Mouse (Mus musculus): ENCODE results near the gene Lpp. TPM values are rescaled to one million over a fixed set of nuclear protein-coding genes. Genes with fewer than 3 reads are reported as not detected.
A peak's percentile ranks its signal among the peaks of the same experiment; 100 is the strongest.

Gene Lpp
- total and polyA plus RNA-seq, 2 experiments from 2014 or later = 7.9 to 15.9 TPM

GRCm38 (mm10) chr16:24914393-24914751 lies 521.1 kb downstream of the Lpp start:
- DNase-seq (ENCODE audit: low spot score) = peak; percentile 91

GRCm38 (mm10) chr16:24915470-24915869 lies 522.2 kb downstream of the Lpp start:
- DNase-seq (ENCODE audit: low spot score) (no peak), ATAC-seq (ENCODE audit: low FRiP score) (no peak)
- no peak for TF ChIP-seq CTCF (IDR thresholded peaks at IDR 0.05)
- 0 out of 2 replicates have a peak, but pooled peaks cover 3% of the 10 kb centered on the region for H3K4me1 ChIP-seq (ENCODE audit: insufficient read depth, low read length)
- 93% methylated on average over 4 of the region's 4 CpGs for WGBS
- H3K9ac ChIP-seq (replicated peaks; ENCODE audit: low read length, poor library complexity, severe bottlenecking) = no peak overlapping the region
- no peak overlapping the region for H3K4me3 ChIP-seq (ENCODE audit: low read depth, low read length)
- no peaks in the 10 kb centered on the region for H3K36me3 ChIP-seq (ENCODE audit: insufficient read depth, low read length)
- no peaks in the 10 kb centered on the region for H3K27me3 ChIP-seq (ENCODE audit: insufficient read depth, low read length)
- H3K4me2 ChIP-seq (ENCODE audit: low read depth, low read length, poor library complexity, severe bottlenecking) = no peak overlapping the region
- H3K27ac ChIP-seq (ENCODE audit: low read depth, low read length) = no peak overlapping the region
- H3K9me3 ChIP-seq (ENCODE audit: low read length) = no peaks in the 10 kb centered on the region

More at GRCm38 (mm10) chr16:24914393-24914751, 521.1 kb downstream of the Lpp start:
- Histone ChIP-seq H3K4me2 (ENCODE audit: low read depth, low read length, poor library complexity, severe bottlenecking) (no peak overlapping the region), H3K27ac (ENCODE audit: low read depth, low read length) (no peak overlapping the region), H3K4me3 (ENCODE audit: low read depth, low read length) (no peak overlapping the region), H3K4me1 (ENCODE audit: insufficient read depth, low read length) (0 out of 2 replicates have a peak, but pooled peaks cover 3% of the 10 kb centered on the region), H3K27me3 (ENCODE audit: insufficient read depth, low read length) (no peaks in the 10 kb centered on the region), H3K36me3 (ENCODE audit: insufficient read depth, low read length) (no peaks in the 10 kb centered on the region), H3K9me3 (ENCODE audit: low read length) (no peaks in the 10 kb centered on the region), H3K9ac (replicated peaks; ENCODE audit: low read length, poor library complexity, severe bottlenecking) (no peak overlapping the region)
- WGBS = 36% methylated on average over 3 of the region's 3 CpGs
- no peak for TF ChIP-seq CTCF (IDR thresholded peaks at IDR 0.05)
- peak; percentile 66; the same call in 1 of the 2 replicates for ATAC-seq (ENCODE audit: low FRiP score)

- DNase-seq (ENCODE audit: low spot score) = no peak
- no peak for ATAC-seq (ENCODE audit: low FRiP score)
- whole genome bisulfite sequencing = 21% methylated on average over 11 of the region's 11 CpGs
These were observed 526.2 kb downstream of the Lpp start for GRCm38 (mm10) chr16:24919349-24920012.

DNA sequence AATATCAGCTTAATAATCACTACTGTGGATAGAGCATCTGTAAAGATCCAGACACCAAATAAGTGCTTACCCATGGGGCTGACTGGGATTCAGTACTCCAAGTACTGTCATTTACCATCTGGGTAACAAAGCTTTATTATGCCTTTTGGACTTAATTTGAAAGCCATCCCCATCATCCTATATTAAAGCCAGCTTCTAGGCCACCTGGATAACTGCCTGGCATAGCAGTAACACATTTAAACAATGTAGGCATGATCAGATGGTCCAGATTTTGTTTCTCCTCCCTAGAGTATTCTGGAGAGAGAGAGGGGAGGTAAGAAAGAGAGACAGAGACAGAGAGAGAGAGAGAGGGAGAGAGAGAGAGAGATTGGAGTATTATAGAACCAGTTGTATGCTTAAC lies 536.8 kb downstream of the Lpp start:
- Histone ChIP-seq H3K4me2 (ENCODE audit: low read depth, low read length, poor library complexity, severe bottlenecking) (no peak overlapping the region), H3K27me3 (ENCODE audit: insufficient read depth, low read length) (no peaks in the 10 kb centered on the region), H3K4me3 (ENCODE audit: low read depth, low read length) (no peak overlapping the region), H3K9me3 (ENCODE audit: low read length) (no peaks in the 10 kb centered on the region), H3K4me1 (ENCODE audit: insufficient read depth, low read length) (no peaks in the 10 kb centered on the region), H3K9ac (replicated peaks; ENCODE audit: low read length, poor library complexity, severe bottlenecking) (no peak overlapping the region), H3K36me3 (ENCODE audit: insufficient read depth, low read length) (no peaks in the 10 kb centered on the region), H3K27ac (ENCODE audit: low read depth, low read length) (no peak overlapping the region)
- ATAC-seq (ENCODE audit: low FRiP score) = no peak
- DNase-seq (ENCODE audit: low spot score) = no peak
- no peak for TF ChIP-seq CTCF (IDR thresholded peaks at IDR 0.05)

More at GRCm38 (mm10) chr16:24919349-24920012, 526.2 kb downstream of the Lpp start:
- no peak overlapping the region for H3K4me3 ChIP-seq (ENCODE audit: low read depth, low read length)
- no peaks in the 10 kb centered on the region for H3K9me3 ChIP-seq (ENCODE audit: low read length)
- no peaks in the 10 kb centered on the region for H3K36me3 ChIP-seq (ENCODE audit: insufficient read depth, low read length)
- H3K27ac ChIP-seq (ENCODE audit: low read depth, low read length) = no peak overlapping the region
- H3K4me2 ChIP-seq (ENCODE audit: low read depth, low read length, poor library complexity, severe bottlenecking) = peak overlapping the region; percentile 29
- TF ChIP-seq CTCF (IDR thresholded peaks at IDR 0.05) = no peak
- no peaks in the 10 kb centered on the region for H3K27me3 ChIP-seq (ENCODE audit: insufficient read depth, low read length)
- no peak overlapping the region for H3K9ac ChIP-seq (replicated peaks; ENCODE audit: low read length, poor library complexity, severe bottlenecking)
- H3K4me1 ChIP-seq (ENCODE audit: insufficient read depth, low read length) = no peaks in the 10 kb centered on the region

DNA sequence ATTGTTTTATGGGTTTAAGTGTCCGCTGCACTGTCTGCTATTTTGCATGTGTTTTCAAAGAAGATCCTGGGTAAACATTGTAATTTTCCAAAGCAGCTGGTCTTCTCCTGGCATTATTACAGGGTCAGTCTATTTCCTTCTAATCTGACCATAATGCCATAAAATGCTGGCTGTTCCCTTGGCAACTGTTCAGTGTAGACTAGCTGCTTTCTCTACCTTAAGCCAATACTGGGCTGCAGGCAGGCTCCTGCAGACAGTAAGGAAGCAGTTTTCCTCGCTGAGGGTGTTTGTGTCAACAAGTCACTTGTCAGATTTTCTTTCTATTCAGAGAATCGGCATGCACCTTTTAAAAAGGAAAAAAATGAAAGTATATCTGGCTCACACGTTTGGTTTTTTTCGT lies 537.3 kb downstream of the Lpp start:
- Histone ChIP-seq H3K27me3 (ENCODE audit: insufficient read depth, low read length) (no peaks in the 10 kb centered on the region), H3K9ac (replicated peaks; ENCODE audit: low read length, poor library complexity, severe bottlenecking) (no peak overlapping the region), H3K4me1 (ENCODE audit: insufficient read depth, low read length) (no peaks in the 10 kb centered on the region), H3K27ac (ENCODE audit: low read depth, low read length) (no peak overlapping the region), H3K4me3 (ENCODE audit: low read depth, low read length) (no peak overlapping the region), H3K36me3 (ENCODE audit: insufficient read depth, low read length) (no peaks in the 10 kb centered on the region), H3K4me2 (ENCODE audit: low read depth, low read length, poor library complexity, severe bottlenecking) (no peak overlapping the region), H3K9me3 (ENCODE audit: low read length) (no peaks in the 10 kb centered on the region)
- ATAC-seq (ENCODE audit: low FRiP score) = no peak
- WGBS = 49% methylated on average over 5 of the region's 5 CpGs
- peak; percentile 64 for DNase-seq (ENCODE audit: low spot score)
- no peak for TF ChIP-seq CTCF (IDR thresholded peaks at IDR 0.05)

GRCm38 (mm10) chr16:24932816-24933215 lies 539.5 kb downstream of the Lpp start:
- no peak overlapping the region for H3K27ac ChIP-seq (ENCODE audit: low read depth, low read length)
- no peaks in the 10 kb centered on the region for H3K36me3 ChIP-seq (ENCODE audit: insufficient read depth, low read length)
- H3K4me2 ChIP-seq (ENCODE audit: low read depth, low read length, poor library complexity, severe bottlenecking) = no peak overlapping the region
- ATAC-seq (ENCODE audit: low FRiP score) (no peak), DNase-seq (ENCODE audit: low spot score) (no peak)
- WGBS = 82% methylated on average over 3 of the region's 3 CpGs
- no peaks in the 10 kb centered on the region for H3K9me3 ChIP-seq (ENCODE audit: low read length)
- no peak overlapping the region for H3K4me3 ChIP-seq (ENCODE audit: low read depth, low read length)
- no peak overlapping the region for H3K9ac ChIP-seq (replicated peaks; ENCODE audit: low read length, poor library complexity, severe bottlenecking)
- TF ChIP-seq CTCF (IDR thresholded peaks at IDR 0.05) = no peak
- no peaks in the 10 kb centered on the region for H3K27me3 ChIP-seq (ENCODE audit: insufficient read depth, low read length)
- no peaks in the 10 kb centered on the region for H3K4me1 ChIP-seq (ENCODE audit: insufficient read depth, low read length)
